Mouse (Mus musculus) adrenal gland, postnatal 25 days (tissue): ENCODE results near the gene Trak1. TPM values are rescaled to one million over a fixed set of nuclear protein-coding genes. Genes with fewer than 3 reads are reported as not detected.

Experiments used
- DNase-seq: peaks from one replicate; pipeline ENCODE4 v3.0.0; 2021; ENCODE audit warnings: mixed read lengths
- total RNA-seq: library from RNA; stranded (reverse); gene quantifications from 2 replicates; pipeline ENCODE4 v1.2.3, GENCODE M21; 2021

Gene Trak1
- total RNA-seq, 1 experiment from 2014 or later, result 70.3 TPM

DNA sequence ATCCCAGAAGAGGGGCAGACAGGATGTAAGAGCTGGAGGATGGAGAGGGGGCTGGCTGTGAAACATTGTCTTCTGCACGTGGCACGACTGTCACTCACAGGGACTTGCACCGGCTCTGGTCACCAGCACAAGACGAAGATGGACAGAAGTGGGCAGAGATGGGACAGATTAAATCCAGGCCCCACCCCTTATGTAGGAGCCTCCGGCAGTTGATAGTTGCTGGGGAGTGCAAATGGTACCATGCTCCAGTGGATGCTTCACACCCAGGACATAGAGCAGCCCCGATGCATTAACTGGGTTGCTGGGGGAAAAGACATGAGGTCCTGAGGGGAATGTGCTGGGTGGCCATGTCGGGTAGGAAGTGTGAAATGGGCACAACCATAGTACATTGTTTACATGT is 2.1 kb upstream of the Trak1 start:
- no peak for DNase-seq

GRCm38 (mm10) chr9:121298065-121298398 is 730 bp downstream of the Trak1 start:
- DNase-seq, result no peak

- DNase-seq, result peak; percentile 42
These were observed 1.2 kb downstream of the Trak1 start for GRCm38 (mm10) chr9:121298411-121299091.

GRCm38 (mm10) chr9:121299223-121299755 is 2.0 kb downstream of the Trak1 start:
- no peak for DNase-seq

- DNase-seq, result no peak
These were observed 2.8 kb downstream of the Trak1 start for GRCm38 (mm10) chr9:121299976-121300570.

- no peak for DNase-seq
These were observed 4.0 kb downstream of the Trak1 start for GRCm38 (mm10) chr9:121301041-121301920.

- DNase-seq, result no peak
These were observed 5.2 kb downstream of the Trak1 start for GRCm38 (mm10) chr9:121302543-121302942.

- no peak for DNase-seq
These were observed 5.8 kb downstream of the Trak1 start for GRCm38 (mm10) chr9:121303086-121303485.

- no peak for DNase-seq
These were observed 6.4 kb downstream of the Trak1 start for GRCm38 (mm10) chr9:121303748-121304147.

GRCm38 (mm10) chr9:121304520-121304919 is 7.2 kb downstream of the Trak1 start:
- DNase-seq, result no peak

DNA sequence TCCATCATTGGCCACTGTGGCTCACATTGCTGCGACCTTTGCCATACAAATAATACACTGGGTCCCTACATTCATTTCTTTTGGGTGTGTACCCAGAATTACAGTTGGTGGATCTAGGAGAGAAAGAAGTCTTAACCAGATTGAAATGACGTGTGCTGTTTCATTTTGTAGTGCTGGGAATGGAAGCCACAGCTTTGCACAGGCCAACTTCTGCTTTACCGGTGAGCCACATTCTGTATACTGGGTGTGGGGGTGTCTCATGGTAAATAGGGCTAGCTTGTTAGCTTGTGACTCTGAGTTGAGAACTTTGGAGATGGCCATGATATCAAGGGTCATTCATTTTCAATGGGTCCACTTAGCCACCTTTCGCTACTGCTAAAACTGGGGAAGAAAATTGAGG is 8.2 kb downstream of the Trak1 start:
- DNase-seq, result no peak

DNA sequence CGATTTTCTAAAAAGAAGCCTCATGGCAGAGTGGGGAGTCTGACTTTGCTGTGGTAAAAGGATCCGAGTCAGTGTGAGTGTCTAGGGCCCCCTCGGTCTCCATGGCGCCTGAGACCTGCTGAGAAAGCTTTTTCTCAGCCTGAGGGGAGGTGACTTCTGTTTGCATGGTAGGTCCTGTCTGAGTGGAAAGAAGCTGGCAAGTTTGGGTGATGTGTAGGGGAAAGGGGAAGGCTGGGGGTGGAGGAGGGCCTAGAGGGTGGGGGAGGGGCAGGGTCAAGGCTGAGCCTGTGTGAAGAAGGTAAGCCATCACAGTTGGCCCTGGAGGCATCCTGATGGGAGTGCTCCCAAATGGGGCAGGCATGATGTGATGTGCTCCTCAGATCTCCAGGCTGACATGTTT is 12.0 kb downstream of the Trak1 start:
- no peak for DNase-seq

GRCm38 (mm10) chr9:121310501-121310900 is 13.2 kb downstream of the Trak1 start:
- no peak for DNase-seq

- no peak for DNase-seq
These were observed 14.5 kb downstream of the Trak1 start for GRCm38 (mm10) chr9:121311846-121312236.

DNA sequence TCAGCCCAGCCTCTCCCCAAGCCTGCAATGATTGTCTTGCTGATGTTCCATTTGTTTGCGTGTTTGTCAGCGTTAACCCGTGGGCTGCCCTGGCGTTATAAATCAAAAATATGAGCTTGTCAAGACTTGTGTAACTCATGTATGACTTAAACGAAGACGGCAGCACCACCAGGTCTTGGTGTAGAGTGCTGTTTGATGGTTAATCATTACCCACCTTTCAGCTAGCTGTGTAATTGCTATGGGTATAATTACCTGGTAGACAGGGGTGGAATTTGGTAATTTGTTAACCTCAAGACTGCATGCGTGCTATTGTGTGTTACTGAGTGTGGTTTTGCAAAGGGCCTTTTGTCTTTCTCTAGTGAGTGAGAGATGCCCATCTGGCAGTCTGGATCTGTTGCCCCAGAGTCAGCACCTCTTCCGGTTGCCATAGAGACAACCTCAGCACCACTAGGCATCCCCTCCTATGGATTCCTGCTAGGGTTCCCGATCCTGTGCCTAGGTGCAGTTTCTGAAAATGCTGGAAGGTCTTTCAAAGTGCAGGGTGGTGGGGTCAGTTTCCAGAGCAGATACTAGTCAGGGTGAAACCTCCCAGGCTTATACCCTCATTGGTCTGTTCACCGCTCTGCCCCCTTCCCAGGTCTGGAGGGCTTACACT is 15.1 kb downstream of the Trak1 start:
- no peak for DNase-seq

GRCm38 (mm10) chr9:121313656-121314374 is 16.5 kb downstream of the Trak1 start:
- peak; percentile 64 for DNase-seq

DNA sequence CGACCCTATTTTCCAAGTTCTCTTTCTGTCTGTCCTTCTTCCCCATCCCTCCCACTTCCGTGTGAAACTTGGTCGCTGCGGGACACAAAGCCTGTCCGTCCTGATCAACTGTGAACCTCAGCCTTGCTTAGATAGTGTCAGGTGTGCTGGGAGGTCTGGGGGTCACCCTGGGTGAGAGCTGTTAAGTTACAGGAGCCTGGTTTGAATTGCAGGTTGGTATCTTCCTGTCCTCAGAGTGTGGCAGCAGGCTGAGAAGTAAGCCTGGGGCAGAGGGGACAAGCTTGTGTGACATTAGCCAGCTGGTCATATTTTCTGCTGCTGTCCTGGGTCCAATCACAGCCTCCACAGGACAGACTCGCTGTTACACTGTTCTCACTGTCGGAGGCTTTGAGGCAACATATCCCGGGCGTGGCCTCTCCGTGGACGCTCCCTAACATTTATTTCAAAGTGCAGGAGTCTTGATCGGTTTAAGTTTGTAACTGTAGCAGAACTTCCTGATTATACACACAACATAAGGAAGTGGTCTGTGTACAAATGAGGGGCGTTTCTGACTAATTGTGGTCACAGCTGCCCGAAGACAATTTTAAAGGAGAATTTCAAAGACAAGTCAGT is 17.3 kb downstream of the Trak1 start:
- no peak for DNase-seq

DNA sequence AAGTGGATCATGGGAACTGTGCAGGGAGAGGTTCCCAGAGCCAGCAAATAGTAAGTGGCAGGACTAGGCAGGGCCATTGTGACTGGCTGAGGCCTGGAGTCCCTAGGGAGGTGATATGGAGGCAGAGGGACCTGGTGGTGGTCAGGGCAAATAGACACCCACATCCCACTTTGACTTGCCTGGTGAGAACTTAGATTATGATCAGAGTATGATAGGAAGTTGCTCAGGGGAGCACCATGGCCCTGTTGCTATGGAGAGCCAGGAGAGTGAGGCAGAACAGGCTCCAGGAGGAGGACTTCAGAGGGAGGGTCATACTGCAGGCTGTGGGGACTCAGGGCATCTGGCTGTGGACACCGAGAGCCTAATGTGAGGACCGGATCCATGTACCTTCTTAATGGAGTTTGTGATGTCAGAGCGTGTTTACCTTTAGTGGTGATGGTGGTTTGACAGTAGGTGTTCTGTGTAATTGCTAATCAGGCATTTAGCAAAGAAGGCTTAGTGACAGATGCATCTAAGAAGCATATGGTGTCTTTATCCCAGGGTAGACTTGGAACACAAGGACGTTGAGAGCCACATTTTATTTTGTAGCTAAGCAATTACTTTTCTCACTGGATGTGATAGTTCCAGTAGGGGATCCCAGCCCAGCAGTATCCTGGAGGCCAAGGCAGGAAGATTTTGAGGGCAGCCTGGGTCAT is 18.7 kb downstream of the Trak1 start:
- DNase-seq, result no peak

DNA sequence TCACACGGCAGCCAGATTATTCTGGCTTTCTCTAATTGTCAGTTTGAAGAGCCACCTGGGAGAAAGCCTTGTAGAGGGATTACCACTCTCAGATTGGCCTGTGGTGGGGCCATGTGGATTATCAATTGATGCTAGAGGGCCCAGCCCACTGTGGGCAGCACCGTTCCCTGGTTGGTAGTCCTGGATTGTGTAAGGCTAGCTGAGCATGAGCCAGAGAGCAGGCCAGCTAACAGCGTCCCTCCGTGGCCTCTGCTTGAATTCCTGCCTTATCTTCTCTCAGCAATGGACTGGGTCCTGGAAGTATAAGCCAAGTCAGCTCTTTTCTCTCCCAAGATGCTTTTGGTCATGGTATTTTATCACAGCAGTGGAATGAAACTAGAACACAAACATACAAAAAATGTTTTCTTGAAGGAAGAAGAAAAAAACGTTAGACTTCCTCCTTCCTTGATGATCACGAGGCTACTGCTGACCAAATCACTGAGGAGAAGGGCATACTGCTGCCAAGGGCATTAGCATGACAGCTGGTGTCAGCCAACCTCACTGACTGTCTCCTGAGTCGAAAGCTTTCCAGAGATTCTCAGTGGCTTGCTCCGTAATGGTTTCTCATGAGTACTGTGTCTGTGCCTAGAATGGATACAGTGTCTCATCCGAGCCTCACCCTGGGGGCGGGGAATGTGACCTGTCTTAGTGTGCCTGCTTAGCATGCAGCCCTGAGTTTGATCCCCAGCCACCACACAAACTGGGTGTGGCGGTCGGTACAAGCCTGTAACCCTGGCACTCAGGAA is 19.5 kb downstream of the Trak1 start:
- peak; percentile 51 for DNase-seq
